Mouse (Mus musculus) right cerebral cortex, adult 2 months (tissue): ENCODE data around the gene Trp53tg5.

Experiments used
- DNase-seq, 2 experiments: peaks; one replicate each; pipeline ENCODE4 v3.0.0; 2021 to 2022; ENCODE audit warnings: low spot score in 2 of 2

Trp53tg5 gene

DNA sequence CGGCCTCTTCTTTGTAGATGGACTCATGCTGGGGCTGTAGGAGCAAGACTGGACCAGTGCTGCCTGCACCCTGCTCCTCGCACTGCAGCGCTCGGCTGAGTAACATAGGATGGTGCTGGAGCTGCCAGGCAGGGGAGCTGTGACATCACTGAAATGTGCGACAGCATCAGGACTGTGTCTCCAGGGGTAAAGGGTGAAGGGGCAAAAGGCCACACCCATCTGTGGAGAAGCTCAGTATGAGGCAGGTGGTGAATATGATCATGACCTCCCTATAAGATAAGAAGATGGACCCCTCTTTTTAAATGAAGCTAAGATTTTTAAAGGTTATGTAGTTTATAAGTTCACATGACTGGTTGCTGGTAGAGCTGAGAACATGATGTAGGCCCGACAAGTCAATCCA is at the start of gene Trp53tg5:
Trp53tg5 (minus strand) TSS at position 101 of the 400 bp plus-strand sequence.
- no peak for DNase-seq

DNA sequence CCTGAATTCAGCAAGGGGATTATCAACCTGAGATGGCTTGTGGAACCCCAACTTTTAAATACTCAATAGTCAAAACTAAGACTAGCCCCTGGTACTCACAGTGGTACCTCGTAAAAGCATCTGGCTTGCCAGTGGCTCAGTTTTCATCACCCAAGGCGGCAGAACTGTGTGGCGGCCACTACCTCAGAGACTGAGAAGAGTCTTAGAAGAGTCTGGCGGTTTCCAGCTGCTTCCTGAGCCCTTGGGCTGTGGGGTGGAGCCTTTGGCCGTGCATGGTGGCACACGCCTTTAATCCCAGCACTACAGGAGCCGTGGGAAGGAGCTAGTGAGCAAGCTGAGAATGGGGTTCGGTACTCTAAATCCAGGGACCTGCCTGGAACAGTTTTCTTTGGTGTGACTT is 48.8 kb upstream of the Trp53tg5 start:
- DNase-seq = no peak

GRCm38 (mm10) chr2:164521841-164522240 is 48.3 kb upstream of the Trp53tg5 start:
- peak in 1 of 2 experiments; percentile 25 for DNase-seq

- DNase-seq = no peak
Measured at GRCm38 (mm10) chr2:164520782-164521181, 47.3 kb upstream of the Trp53tg5 start.

- DNase-seq = no peak
Measured at GRCm38 (mm10) chr2:164519171-164519526, 45.6 kb upstream of the Trp53tg5 start.

GRCm38 (mm10) chr2:164518266-164519170 is 45.0 kb upstream of the Trp53tg5 start:
- peak in 1 of 2 experiments; percentile 37 for DNase-seq

GRCm38 (mm10) chr2:164517485-164518221 is 44.1 kb upstream of the Trp53tg5 start:
- no peak for DNase-seq

- DNase-seq = no peak
Measured at GRCm38 (mm10) chr2:164516592-164516991, 43.1 kb upstream of the Trp53tg5 start.

DNA sequence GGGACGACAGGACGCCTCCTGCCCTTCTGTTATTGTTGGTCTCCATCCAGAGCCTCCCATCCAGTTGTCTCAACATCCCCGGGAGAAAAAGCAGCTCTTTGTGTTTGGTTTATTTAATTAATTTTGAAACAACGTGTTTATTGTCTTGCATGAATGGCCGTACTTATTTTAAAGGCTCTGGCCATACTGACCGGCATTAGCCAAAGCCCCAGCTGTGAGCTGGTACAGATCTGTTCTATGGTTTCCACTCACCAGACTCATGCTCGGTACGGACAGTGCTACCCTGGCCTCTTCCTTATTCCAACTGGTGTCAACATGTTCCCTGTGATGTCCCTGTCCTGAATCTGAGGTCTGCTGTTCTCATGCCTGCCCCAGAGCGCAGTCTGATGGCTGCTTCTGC is 42.4 kb upstream of the Trp53tg5 start:
- DNase-seq = no peak

DNA sequence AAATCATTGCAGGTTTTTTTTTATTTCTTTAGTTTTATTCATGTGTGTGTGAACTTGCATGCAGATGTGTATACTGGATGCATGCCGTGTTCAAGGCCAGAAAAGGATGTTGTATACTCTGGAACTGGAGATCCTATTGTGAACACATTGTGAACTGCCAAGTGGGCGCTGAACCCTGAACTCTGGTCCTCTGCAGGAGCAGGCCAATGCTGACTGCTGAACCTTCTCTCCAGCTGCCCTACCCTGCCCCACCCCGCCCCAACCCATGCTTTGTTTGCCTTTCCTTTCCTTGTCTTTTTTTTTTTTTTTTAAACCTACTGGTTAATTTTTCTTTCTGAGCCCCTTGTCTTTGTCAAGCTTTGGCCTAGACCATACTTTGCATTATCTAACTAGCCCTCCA is 41.4 kb upstream of the Trp53tg5 start:
- DNase-seq = no peak

GRCm38 (mm10) chr2:164513389-164513788 is 39.9 kb upstream of the Trp53tg5 start:
- DNase-seq = no peak

GRCm38 (mm10) chr2:164512121-164512909 is 38.8 kb upstream of the Trp53tg5 start:
- no peak for DNase-seq

DNA sequence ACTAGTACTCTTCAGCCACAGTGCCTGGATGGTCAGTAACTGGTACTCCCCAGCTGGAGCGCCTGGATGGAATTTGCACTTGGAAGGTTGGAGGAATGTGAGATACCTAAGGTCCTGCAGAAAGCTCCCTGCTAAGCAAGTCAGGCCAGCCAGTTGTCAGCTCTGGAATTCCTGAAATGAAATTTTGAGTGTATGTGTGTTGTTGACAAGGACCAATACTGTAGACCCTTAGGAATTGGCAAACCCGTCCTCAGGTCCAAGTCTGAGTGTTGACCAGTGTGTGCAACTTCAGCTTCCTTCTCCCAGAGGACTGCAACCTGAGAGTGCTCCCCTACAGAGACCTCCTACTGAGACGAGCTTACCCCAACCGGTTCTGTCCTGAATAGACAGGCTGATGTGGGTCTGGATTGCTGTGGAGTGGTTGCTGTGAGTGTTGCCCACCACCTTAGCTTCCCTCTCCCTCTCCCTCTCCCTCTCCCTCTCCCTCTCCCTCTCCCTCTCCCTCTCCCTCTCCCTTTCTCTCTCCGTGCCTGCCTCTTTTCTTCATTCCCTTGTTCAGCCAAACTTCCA is 37.2 kb upstream of the Trp53tg5 start:
- no peak for DNase-seq

- no peak for DNase-seq
Measured at GRCm38 (mm10) chr2:164507811-164508210, 34.3 kb upstream of the Trp53tg5 start.

- DNase-seq = no peak
Measured at GRCm38 (mm10) chr2:164505619-164506347, 32.3 kb upstream of the Trp53tg5 start.

DNA sequence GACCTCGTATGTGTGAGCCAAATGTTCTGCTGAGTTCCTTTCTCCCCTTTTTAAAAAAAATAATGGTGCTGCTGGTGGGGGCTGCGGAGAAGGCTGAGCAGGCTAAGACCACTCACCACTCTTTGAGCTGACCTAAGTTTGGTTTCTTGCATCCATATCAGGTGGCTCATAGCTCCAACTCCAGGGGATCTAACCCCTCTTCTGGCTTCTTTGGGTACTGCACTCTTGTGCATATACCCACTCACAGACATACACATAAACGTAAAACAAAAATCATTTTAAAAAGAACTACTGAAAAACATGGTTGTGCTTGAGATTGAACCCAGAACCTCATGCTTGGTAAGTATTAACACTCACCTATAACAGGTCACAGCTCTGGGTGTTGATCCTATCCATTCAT is 31.4 kb upstream of the Trp53tg5 start:
- no peak for DNase-seq

DNA sequence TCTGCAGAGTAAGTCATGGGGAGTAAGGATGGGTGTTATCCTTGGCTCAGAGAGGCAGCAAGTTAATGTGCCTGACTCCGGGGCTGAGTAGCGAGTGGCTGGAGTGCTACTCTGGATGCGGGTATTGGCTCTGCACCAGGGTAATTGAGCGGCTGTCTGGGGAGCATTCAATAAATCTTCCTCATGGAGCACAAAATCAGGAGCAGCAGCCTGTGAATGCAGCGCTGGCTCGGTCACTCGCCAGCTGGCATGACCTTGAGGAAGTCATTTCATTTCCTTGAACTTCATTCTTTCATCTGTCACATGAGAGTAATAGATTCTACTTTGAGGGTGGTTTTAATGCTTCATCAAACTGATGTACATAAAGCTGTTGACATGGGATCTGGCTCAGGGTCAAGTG is 27.0 kb upstream of the Trp53tg5 start:
- DNase-seq = no peak

- DNase-seq = no peak
Measured at GRCm38 (mm10) chr2:164499317-164499716, 25.8 kb upstream of the Trp53tg5 start.

- no peak for DNase-seq
Measured at GRCm38 (mm10) chr2:164497691-164498268, 24.3 kb upstream of the Trp53tg5 start.

DNA sequence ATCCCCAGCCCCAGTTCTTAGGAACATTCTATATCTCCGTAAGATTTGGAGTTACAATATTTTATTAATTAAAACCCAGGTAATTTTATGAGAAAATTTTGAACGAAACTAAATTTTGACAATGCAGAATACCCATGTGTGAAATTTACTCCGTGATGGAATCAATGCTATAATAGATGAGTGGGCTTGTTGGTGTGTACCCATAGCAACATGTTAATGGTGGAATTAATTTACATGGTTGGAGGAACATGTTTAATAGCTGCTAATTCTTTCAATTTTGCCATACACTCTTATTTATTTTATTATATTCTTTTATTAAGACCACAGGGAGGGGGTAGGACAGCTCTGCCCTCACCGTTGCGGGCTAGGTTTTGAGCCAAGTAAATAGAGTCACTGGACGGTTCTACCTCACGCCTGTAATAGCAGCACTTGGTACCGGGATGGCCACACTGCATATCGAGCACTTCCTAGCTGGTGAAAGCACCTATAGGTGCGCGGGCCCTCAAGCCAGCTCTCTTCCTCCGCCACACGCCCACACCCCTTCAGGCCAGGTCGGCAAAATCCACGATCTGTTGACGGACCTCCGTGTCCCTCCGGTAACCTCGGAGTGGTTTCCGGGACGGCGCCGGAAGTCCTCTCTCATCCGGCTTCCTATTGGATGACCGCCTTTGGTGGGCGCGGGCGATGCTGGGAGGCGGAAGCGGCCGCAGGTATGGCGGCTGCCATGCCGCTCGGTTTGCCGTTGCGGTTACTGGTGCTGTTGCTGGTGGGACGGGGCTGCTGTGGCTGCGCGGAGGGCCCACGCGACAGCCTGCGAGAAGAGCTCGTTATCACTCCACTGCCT is 23.5 kb upstream of the Trp53tg5 start, which contains the start of gene Pigt:
Pigt (plus strand) TSS at position 674 of the 844 bp plus-strand sequence.
- peak; percentile 89 to 90 for DNase-seq
